Mouse (Mus musculus) megakaryocyte-erythroid progenitor cell, adult 5-6 weeks (primary cell): ENCODE data around the gene Fgd4. TPM values are rescaled to one million over a fixed set of nuclear protein-coding genes. Genes with fewer than 3 reads are reported as not detected.
"Not testable (repeated sequence)": the region's sequence is repeated elsewhere in the genome, so short reads cannot be mapped to it uniquely, and the experiment has no call there.

ENCODE experiments used
- ATAC-seq: replicated peaks from 2 replicates; pipeline ENCODE4 v1.8.0; 2016; ENCODE audit warnings: mild to moderate bottlenecking, inconsistent platforms; ENCODE audit not compliant: severe bottlenecking, poor library complexity, low FRiP score, low TSS enrichment
- total RNA-seq, 2 experiments: library from RNA; stranded (forward) in 1 of 2; stranded (reverse) in 1 of 2; fragments of 200-1000, 215-1000 nt in 1 of 2; fragments of >200 nt in 1 of 2; fragmentation: Nextera tagmentation in 1 of 2; gene quantifications; 2 replicates each; pipeline ENCODE4 v1.2.3; 2014 to 2017

The Fgd4 gene
- total RNA-seq, 2 experiments from 2014 or later = 2.0 to 2.3 TPM

GRCm38 (mm10) chr16:16367217-16367616 lies 233.1 kb downstream of the Fgd4 start:
- not testable (repeated sequence) for ATAC-seq

Other genes with a start within 250 kb of the Fgd4 start
- 66.3 and 69.9 TPM in 2 replicates for gene Dnm1l, start 241.6 kb downstream of the Fgd4 start, total RNA-seq (2014; fragmentation: Nextera tagmentation)
- 78.2 and 90.5 TPM in 2 replicates for gene Dnm1l, start 241.6 kb downstream of the Fgd4 start, total RNA-seq (2017)
- gene Olfr19, start 75.9 kb upstream of the Fgd4 start, total RNA-seq (2014; fragmentation: Nextera tagmentation) = not detected in 2 replicates
- not detected in 2 replicates for gene Olfr19, start 75.9 kb upstream of the Fgd4 start, total RNA-seq (2017)
- gene Spag6l, start 228.9 kb upstream of the Fgd4 start, total RNA-seq (2014; fragmentation: Nextera tagmentation) = 1.4 and 1.6 TPM in 2 replicates
- 1.1 and 4.2 TPM in 2 replicates for gene Spag6l, start 228.9 kb upstream of the Fgd4 start, total RNA-seq (2017)